Mouse (Mus musculus) cerebral cortex, adult 2 months (tissue): Measurements from ENCODE around the gene Bglap3.

ENCODE experiments used
- WGBS: fragments of 180-500 bp; shearing (Covaris S2); methylation state at CpG from one replicate; pipeline ENCODE4 v1.1.7; 2018; 5-methylcytosine and 5-hydroxymethylcytosine counted together

Gene Bglap3

GRCm38 (mm10) chr3:88372643-88373042 is at the start of gene Bglap3:
Gene Bglap3 (minus strand): TSS chr3:88372743.
- WGBS: 90% methylated on average over 9 of the region's 9 CpGs

DNA sequence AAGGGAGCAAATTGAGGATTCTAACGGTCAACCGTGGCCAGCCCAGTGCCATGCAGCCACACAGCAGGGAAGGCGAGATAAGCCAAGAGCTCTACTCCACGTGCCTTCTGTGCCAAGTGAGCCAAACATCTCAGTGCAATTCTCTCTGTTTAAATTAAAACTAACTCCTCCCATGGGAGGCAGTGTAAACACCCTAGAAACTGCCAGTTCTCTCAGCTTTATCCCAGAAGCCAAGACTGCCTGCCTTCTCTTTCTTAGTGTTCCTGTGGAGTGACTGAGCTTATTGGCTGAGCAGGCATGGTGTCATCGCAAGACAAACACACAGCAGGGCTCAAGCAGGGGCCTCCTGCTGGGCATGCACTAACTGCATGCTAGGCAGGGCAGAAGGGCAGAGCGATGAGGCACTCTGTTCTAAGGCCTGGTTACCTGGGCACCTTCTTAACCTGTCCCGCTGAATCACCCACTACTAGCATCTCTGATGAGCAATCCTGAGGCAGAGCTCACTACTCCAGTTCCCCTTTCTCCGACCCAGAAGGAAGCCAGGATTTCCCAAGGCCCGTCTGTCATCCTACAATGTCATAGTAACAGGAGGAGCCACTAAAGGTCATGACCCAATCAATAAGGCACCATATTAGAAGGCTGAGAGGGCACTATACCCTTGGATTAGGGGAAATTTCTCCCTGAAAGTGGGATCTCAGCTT is 49.6 kb upstream of the Bglap3 start:
- 21% methylated on average over 9 of the region's 9 CpGs for WGBS

GRCm38 (mm10) chr3:88420771-88421170 is 48.2 kb upstream of the Bglap3 start:
- 97% methylated on average over 19 of the region's 19 CpGs for WGBS

DNA sequence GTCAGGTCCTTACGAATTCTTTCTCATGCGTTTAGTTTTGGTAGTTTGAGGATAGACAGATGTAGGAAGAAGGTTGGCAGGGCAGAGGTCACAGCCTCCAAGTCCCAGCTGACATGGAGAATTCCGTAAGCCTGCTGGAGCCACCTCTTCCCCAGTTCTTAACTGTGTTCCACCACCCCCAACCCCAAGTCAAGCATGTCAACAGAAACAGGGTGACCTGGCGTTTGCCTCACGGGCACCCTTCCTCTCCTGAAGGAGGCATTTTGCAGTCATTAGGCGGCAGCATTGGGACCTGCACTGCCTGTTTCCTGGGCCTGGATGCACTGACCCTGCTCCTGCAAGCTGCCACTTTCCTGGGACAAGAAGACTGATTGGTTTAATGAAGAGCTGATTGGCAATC is 45.5 kb upstream of the Bglap3 start:
- 85% methylated on average over 6 of the region's 6 CpGs for WGBS

- 88% methylated on average over 4 of the region's 4 CpGs for WGBS
Measured at GRCm38 (mm10) chr3:88415668-88416067, 43.1 kb upstream of the Bglap3 start.

DNA sequence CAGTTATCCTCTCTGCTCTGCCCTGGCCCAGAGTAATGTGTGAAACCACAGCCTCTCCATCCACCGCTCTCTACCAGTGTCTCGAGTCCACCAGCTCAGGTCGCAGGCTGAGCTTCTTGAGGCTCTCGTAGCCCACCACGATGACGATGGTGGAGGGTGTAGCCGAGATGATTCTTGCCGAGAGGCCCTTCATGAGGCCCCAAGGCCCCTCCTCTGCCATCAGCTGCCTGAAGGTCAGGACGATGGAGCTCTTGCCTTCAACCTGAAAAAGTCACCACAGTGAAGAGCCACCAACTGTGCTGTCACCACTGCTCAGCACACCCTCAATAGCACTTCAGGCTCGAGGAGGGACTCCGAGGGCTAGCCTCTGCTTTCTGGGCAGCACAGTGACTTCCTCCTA is 40.1 kb upstream of the Bglap3 start:
- WGBS: 86% methylated on average over 11 of the region's 11 CpGs

- 93% methylated on average over 4 of the region's 4 CpGs for WGBS
Measured at GRCm38 (mm10) chr3:88411681-88412080, 39.1 kb upstream of the Bglap3 start.

- WGBS: 25% methylated on average over 7 of the region's 7 CpGs
Measured at GRCm38 (mm10) chr3:88410645-88411031, 38.1 kb upstream of the Bglap3 start.

- under 1% methylated on average over 54 of the region's 54 CpGs for WGBS
Measured at GRCm38 (mm10) chr3:88409741-88410644, 37.5 kb upstream of the Bglap3 start, which contains the start of gene Pmf1. Gene Pmf1 (minus strand): TSS chr3:88410331.

- WGBS: 73% methylated on average over 5 of the region's 5 CpGs
Measured at GRCm38 (mm10) chr3:88408953-88409352, 36.4 kb upstream of the Bglap3 start.

GRCm38 (mm10) chr3:88407529-88407928 is 35.0 kb upstream of the Bglap3 start:
- WGBS: 39% methylated on average over 7 of the region's 7 CpGs

DNA sequence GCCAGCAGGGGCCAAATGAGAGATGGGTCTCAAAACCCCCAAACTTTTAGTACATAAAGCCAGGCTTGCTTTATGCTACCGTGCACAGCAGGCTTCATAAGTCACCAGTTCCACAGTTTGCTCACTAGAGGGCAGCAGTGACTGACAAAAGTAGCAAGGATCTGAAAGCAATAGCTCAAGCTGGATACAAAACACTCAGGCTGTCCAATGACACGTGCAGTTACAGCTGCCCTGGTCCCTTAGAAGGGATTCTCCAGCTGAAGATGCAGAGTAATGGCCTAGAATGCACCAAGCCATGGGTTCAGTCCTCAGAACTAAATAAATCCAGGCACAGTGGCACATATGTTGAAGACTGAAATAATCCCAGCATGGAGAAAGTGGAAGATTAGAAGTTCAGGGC is 34.5 kb upstream of the Bglap3 start:
- 0% methylated on average over 2 of the region's 2 CpGs for WGBS

GRCm38 (mm10) chr3:88403522-88404230 is 31.1 kb upstream of the Bglap3 start:
- WGBS: 93% methylated on average over 10 of the region's 10 CpGs

DNA sequence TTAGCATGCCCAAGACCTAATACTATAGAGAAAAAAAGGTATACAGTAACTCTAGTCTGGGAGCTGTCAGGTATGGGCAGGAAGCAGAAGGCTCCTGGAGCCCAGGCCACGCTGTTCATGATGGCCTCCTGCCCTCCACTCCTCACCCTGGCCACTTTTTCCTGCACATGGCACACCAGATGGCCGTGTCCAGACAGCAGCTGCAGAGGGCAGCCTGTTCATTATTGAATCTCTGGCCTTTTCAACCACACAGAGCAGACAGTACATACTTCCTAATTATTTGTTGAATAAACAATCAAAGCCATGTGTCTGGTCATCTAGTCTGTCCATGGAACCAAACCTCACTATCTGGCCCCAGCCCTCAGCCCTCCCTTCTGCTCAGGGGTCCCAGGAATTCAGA is 26.1 kb upstream of the Bglap3 start:
- 80% methylated on average over 2 of the region's 2 CpGs for WGBS

DNA sequence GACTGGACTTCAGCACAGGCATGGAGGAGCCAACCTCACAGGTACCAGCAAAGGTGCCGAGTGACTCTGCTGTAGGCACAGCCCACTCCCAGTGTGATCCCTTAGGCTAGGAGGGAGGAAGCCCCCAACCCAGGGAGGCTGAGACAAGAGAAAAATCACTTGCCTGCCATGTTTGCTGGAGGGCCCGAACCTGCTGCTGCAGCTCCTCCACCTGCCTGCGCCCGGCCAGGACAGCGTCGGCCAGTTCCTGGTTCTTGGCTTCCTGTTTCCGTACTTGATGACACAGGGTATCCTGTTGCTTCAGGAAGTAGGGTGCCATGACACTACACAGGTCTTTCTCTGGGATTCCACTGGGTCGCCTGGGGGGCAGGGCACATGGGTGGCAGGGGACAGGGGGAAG is 23.2 kb upstream of the Bglap3 start:
- 86% methylated on average over 8 of the region's 8 CpGs for WGBS

- WGBS: 93% methylated on average over 6 of the region's 6 CpGs
Measured at GRCm38 (mm10) chr3:88395288-88395687, 22.7 kb upstream of the Bglap3 start.

- 81% methylated on average over 9 of the region's 9 CpGs for WGBS
Measured at GRCm38 (mm10) chr3:88393776-88394375, 21.3 kb upstream of the Bglap3 start.

- 82% methylated on average over 5 of the region's 5 CpGs for WGBS
Measured at GRCm38 (mm10) chr3:88384364-88384763, 11.8 kb upstream of the Bglap3 start, which contains the start of gene Bglap. Gene Bglap (minus strand): TSS chr3:88384464.

DNA sequence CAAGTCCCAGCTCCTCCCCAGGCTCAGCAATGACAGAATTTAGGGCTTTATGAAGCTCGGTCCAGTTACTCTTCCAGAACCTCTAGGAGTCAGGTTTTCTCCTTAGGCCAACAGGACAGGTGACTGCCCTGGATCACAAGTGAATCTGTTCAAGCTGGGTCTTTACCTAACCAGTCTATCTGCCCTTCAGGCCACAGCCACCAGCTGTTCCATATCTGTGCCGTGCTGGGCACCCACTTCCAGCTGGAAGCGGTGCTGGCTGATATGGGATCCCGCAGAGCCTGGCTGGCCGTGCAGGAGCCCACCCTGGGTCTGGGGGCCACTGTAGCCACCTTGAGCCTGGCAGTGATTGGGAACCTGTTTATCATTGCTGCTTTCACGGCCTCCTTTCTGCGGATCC is 9.8 kb upstream of the Bglap3 start:
- WGBS: 55% methylated on average over 3 of the region's 7 CpGs

DNA sequence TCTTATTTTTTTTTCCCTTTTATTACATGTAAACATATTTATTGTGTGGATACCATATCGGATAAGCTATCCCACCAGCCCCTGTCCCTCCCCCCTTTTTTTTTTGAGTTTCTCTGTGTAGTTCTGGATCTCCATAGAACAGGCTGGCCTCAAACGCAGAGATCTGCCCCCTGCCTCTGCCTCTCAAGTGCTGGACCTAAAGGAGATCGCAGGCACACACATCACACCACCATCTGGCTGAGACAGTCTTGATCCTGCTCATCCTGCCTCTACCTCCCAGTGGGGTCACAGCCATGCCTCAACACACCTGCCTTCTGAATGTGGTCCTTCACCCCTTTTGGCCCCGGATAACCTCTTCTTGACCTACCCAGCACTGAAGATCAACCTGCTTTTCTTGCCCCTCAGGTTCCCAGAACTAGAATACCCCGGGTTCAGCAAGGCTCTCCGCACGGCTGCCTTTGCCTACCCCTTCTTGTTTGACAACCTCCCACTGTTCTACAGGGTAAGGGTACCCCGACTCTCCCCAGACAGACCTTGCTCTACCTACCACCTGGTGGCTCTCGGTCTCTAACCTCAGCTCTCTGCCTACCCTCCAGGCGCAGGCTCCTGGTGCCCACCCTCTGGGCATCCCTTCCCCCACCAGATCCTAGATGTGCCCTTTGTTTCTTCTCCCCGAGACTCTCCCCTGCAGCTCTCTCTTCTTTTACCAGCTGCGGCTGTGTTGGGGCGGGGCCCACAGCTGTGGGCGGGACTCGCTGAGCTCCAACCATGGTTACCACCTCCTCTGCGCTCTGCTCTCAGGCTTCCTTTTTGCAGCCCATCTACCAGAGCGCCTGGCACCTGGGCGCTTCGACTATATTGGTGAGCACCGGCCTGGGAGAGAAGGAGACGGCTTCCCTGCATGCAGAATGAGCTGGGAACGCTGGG is 9.1 kb upstream of the Bglap3 start:
- WGBS: 12% methylated on average over 22 of the region's 22 CpGs

DNA sequence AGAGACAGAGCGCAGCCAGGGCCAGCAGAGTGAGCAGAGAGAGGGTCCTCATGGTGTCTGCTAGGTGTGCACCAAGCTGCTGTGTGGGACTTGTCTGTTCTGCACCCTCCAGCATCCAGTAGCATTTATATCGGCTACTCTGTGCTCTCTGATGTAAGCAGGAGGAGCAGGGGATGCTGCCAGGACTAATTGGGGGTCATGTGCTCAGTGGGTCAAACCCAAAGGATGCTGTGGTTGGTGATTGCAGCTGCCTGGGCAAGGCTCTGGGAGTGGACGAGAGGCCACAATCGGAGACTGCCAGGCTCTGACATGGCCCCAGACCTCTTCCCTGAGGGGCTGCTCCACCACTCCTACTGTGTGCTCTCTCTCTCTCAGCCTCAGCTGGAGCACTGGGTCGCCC is 6.1 kb upstream of the Bglap3 start, which contains the start of gene Bglap2:
Gene Bglap2, minus strand, starts transcription at position 101 of the 400 bp plus-strand sequence.
- whole genome bisulfite sequencing: 88% methylated on average over 5 of the region's 5 CpGs
